Mouse (Mus musculus): ENCODE data around the gene Gm12248.

DNA sequence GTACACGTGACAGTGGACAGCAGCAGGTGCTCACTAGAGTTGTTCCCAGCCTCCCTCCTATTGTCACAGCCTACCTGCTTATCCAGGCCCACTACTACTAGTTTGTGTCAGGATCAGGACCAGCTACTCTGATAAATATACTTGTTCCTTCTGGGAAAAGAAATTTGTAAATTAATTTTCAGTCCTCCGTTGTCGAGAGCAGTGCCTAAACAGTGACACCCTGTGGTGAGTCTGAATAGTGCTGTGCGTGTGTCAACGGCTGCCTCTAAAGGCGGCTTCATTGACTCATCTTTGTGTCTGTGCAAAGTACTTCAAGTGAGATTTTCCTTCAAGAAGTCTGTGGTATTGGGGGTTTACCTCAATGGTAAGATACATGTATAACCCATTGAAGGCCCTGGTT, 35.5 kb downstream of the Gm12248 start:
- TF ChIP-seq EP300 (IDR thresholded peaks at IDR 0.05; ENCODE audit: low read depth) = no peak
- TF ChIP-seq CTCF (IDR thresholded peaks at IDR 0.05; ENCODE audit: low read depth) = peak; percentile 86
